Mouse (Mus musculus): ENCODE results near the gene Eml2. TPM values are rescaled to one million over a fixed set of nuclear protein-coding genes. Genes with fewer than 3 reads are reported as not detected.
"Not testable (repeated sequence)": the region's sequence is repeated elsewhere in the genome, so short reads cannot be mapped to it uniquely, and the experiment has no call there.

Eml2 gene
- polyA plus RNA-seq, 2 experiments: 1.5 to 38.5 TPM

DNA sequence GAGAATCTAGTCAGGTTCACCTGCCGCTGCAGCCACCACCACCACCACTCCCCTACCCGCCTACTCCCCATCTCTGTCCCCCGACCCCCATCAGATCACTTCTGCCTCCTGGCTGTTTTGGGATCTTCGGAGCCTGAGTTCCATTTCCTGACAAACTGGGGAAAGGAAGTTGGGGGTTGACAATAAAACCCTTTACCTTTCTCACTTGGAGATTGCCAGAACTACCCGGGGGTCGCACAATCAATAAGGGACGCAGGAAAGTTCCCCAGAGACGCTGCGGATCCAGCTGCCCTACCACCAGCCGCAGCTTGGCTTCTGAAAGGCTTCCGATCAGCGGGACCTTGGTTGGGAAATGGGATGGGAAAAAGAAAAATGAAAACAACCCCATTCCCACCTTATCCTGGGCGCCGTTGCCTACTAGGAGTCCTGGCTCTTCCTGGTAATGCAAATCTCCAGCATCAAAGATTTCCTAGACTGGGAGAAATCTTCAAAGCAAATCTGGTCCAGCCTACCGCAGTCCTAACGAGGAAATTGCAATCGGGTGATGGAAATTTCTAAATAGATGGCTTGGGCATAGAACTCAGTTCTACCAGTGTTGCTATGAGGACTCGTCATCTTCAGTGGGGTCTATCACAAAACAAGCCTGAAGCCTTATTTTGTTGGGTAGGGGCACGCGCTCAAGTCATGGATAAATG lies 27.9 kb upstream of the Eml2 start:
- Histone ChIP-seq H3K27ac (replicated peaks; ENCODE audit: low read depth, low read length) (no peak overlapping the region), H3K9ac (ENCODE audit: low read depth, low read length, severe bottlenecking) (peak overlapping the region; percentile 52), H3K36me3 (ENCODE audit: control insufficient read depth, insufficient read depth, low read length) (peaks cover 26% of the 10 kb centered on the region), H3K4me2 (replicated peaks; ENCODE audit: low read depth, low read length, severe bottlenecking) (peak overlapping the region; percentile 70), H3K27me3 (ENCODE audit: control insufficient read depth, insufficient read depth, low read length) (no peaks in the 10 kb centered on the region), H3K4me1 (ENCODE audit: control insufficient read depth, insufficient read depth, low read length) (peaks cover 13% of the 10 kb centered on the region), H3K4me3 (replicated peaks; ENCODE audit: low read length) (peak overlapping the region; percentile 64), H3K9me3 (ENCODE audit: control insufficient read depth, low read length) (no peaks in the 10 kb centered on the region)
- no peak for TF ChIP-seq POLR2A (IDR thresholded peaks at IDR 0.05; ENCODE audit: borderline replicate concordance, extremely low read depth, insufficient read depth, insufficient read length)
- DNase-seq (ENCODE audit: low spot score): no peak
- no peak for ATAC-seq (ENCODE audit: low FRiP score, low read depth)
- 12% methylated on average over 20 of the region's 20 CpGs for WGBS

DNA sequence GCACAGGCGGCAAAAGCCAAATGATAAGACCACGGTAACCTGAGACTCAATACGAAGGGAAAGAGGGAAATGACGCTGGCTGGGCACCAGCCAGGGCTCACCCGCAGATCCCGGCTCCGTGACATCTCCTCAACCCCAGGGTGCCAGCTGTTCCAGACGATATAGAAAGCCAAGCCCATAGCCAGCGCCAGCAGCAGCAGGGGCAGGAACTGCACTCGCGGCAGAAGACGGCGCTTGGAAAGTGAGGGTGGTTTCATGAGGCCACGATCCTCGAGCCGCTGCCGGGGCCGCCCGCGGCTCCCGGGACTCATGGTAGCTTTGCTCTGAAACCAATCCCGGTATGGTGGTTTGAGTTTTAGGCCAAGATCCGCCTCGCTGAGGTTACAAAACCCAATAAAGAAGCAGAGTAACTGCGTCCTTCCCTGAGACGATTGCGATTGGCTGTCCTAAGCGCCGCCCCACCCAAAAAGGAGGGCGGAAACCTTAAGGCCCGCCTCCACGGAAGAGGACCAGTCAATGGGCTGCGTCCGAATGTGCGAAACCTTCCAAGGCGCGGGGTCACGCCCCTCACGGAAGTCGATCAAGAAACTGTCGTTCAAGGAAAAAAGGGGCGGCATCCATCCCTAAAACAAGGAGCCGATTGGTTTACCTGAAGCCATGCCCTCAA lies 27.2 kb upstream of the Eml2 start, which contains the start of gene Qpctl:
Gene Qpctl (minus strand): TSS at position 417 of the 667 bp plus-strand sequence.
- Histone ChIP-seq H3K4me1 (ENCODE audit: control insufficient read depth, insufficient read depth, low read length) (peaks cover 13% of the 10 kb centered on the region), H3K9ac (ENCODE audit: low read depth, low read length, severe bottlenecking) (peak within 1 kb of the TSS; percentile 62), H3K4me2 (replicated peaks; ENCODE audit: low read depth, low read length, severe bottlenecking) (peak within 1 kb of the TSS; percentile 70), H3K27me3 (ENCODE audit: control insufficient read depth, insufficient read depth, low read length) (no peaks in the 10 kb centered on the region), H3K9me3 (ENCODE audit: control insufficient read depth, low read length) (no peaks in the 10 kb centered on the region), H3K4me3 (replicated peaks; ENCODE audit: low read length) (peak within 1 kb of the TSS; percentile 64), H3K36me3 (ENCODE audit: control insufficient read depth, insufficient read depth, low read length) (peaks cover 33% of the 10 kb centered on the region), H3K27ac (replicated peaks; ENCODE audit: low read depth, low read length) (peak within 1 kb of the TSS; percentile 10; the same call in 1 of the 2 replicates)
- peak; percentile 53; the same call in 1 of the 2 replicates for TF ChIP-seq POLR2A (IDR thresholded peaks at IDR 0.05; ENCODE audit: borderline replicate concordance, extremely low read depth, insufficient read depth, insufficient read length)
- DNase-seq (ENCODE audit: low spot score): peak; percentile 99
- peak; percentile 99 for ATAC-seq (ENCODE audit: low FRiP score, low read depth)
- under 1% methylated on average over 43 of the region's 43 CpGs for WGBS

GRCm38 (mm10) chr7:19149626-19150025 lies 26.6 kb upstream of the Eml2 start, which contains the start of gene Snrpd2:
TSS of gene Snrpd2 (plus strand) at chr7:19149722.
- peak within 1 kb of the TSS; percentile 10; the same call in 1 of the 2 replicates for H3K27ac ChIP-seq (replicated peaks; ENCODE audit: low read depth, low read length)
- ATAC-seq (ENCODE audit: low FRiP score, low read depth) (peak; percentile 93), DNase-seq (ENCODE audit: low spot score) (peak; percentile 97)
- no peaks in the 10 kb centered on the region for H3K27me3 ChIP-seq (ENCODE audit: control insufficient read depth, insufficient read depth, low read length)
- no peaks in the 10 kb centered on the region for H3K9me3 ChIP-seq (ENCODE audit: control insufficient read depth, low read length)
- peaks cover 13% of the 10 kb centered on the region for H3K4me1 ChIP-seq (ENCODE audit: control insufficient read depth, insufficient read depth, low read length)
- under 1% methylated on average over 24 of the region's 24 CpGs for WGBS
- peak within 1 kb of the TSS; percentile 70 for H3K4me2 ChIP-seq (replicated peaks; ENCODE audit: low read depth, low read length, severe bottlenecking)
- peak within 1 kb of the TSS; percentile 62 for H3K9ac ChIP-seq (ENCODE audit: low read depth, low read length, severe bottlenecking)
- H3K36me3 ChIP-seq (ENCODE audit: control insufficient read depth, insufficient read depth, low read length): peaks cover 37% of the 10 kb centered on the region
- TF ChIP-seq POLR2A (IDR thresholded peaks at IDR 0.05; ENCODE audit: borderline replicate concordance, extremely low read depth, insufficient read depth, insufficient read length): peak; percentile 49; the same call in 1 of the 2 replicates
- peak within 1 kb of the TSS; percentile 64 for H3K4me3 ChIP-seq (replicated peaks; ENCODE audit: low read length)

DNA sequence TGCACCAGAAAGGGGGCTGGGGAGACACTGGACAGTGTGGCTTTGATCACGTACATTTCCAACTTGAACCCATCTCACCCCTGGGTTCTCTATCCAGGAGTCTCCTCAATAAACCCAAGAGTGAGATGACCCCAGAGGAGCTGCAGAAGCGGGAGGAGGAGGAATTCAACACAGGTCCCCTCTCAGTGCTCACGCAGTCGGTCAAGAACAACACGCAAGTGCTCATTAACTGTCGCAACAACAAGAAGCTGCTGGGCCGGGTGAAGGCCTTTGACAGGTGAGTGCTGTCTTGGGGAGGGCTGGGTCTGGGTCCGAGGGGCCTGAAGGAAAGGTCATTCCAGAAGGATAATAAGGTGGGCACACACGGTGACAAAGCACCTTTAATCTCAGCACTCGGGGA lies 25.1 kb upstream of the Eml2 start:
- not testable (repeated sequence) for H3K9me3 ChIP-seq (ENCODE audit: control insufficient read depth, low read length); ATAC-seq (ENCODE audit: low FRiP score, low read depth); DNase-seq (ENCODE audit: low spot score); H3K27me3 ChIP-seq (ENCODE audit: control insufficient read depth, insufficient read depth, low read length); H3K9ac ChIP-seq (ENCODE audit: low read depth, low read length, severe bottlenecking); H3K27ac ChIP-seq (replicated peaks; ENCODE audit: low read depth, low read length); H3K4me2 ChIP-seq (replicated peaks; ENCODE audit: low read depth, low read length, severe bottlenecking); H3K4me3 ChIP-seq (replicated peaks; ENCODE audit: low read length)
- 91% methylated on average over 10 of the region's 10 CpGs for WGBS
- H3K36me3 ChIP-seq (ENCODE audit: control insufficient read depth, insufficient read depth, low read length): peaks cover 42% of the 10 kb centered on the region
- H3K4me1 ChIP-seq (ENCODE audit: control insufficient read depth, insufficient read depth, low read length): peaks cover 13% of the 10 kb centered on the region

DNA sequence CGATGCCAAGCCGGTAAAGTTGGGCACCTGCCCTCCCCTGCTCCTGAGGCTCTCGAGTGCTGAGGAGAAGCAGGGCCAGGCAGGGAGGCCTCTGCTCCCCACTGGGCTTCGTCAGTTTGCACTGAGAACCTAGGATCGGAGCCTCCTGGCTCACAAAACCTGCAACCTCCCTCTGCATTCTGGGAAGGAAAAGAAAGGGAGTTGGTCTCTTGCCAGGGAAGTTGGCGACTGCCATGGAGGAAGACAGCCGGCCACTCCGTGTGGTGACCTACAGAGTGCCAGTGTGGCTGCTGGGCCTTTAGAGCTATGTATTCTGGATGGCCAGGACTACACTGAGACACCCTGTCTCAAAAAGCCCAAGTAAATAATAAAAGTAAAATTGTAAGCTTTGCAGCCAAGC lies 21.4 kb upstream of the Eml2 start:
- H3K9ac ChIP-seq (ENCODE audit: low read depth, low read length, severe bottlenecking): no peak overlapping the region

More for the DNA sequence above, 21.4 kb upstream of the Eml2 start:
- Histone ChIP-seq H3K36me3 (ENCODE audit: control insufficient read depth, insufficient read depth, low read length) (peaks cover 34% of the 10 kb centered on the region), H3K9me3 (ENCODE audit: control insufficient read depth, low read length) (no peaks in the 10 kb centered on the region), H3K4me3 (replicated peaks; ENCODE audit: low read length) (no peak overlapping the region), H3K4me1 (ENCODE audit: control insufficient read depth, insufficient read depth, low read length) (peaks cover 6% of the 10 kb centered on the region), H3K4me2 (replicated peaks; ENCODE audit: low read depth, low read length, severe bottlenecking) (no peak overlapping the region), H3K27me3 (ENCODE audit: control insufficient read depth, insufficient read depth, low read length) (peaks cover 13% of the 10 kb centered on the region), H3K27ac (replicated peaks; ENCODE audit: low read depth, low read length) (no peak overlapping the region)
- WGBS: 82% methylated on average over 8 of the region's 8 CpGs
- ATAC-seq (ENCODE audit: low FRiP score, low read depth) (no peak), DNase-seq (ENCODE audit: low spot score) (no peak)
- TF ChIP-seq POLR2A (IDR thresholded peaks at IDR 0.05; ENCODE audit: borderline replicate concordance, extremely low read depth, insufficient read depth, insufficient read length): no peak

All from limb, embryonic 14.5 days (tissue).